Mouse (Mus musculus): ENCODE measurements around the gene Cracr2a. TPM values are rescaled to one million over a fixed set of nuclear protein-coding genes. Genes with fewer than 3 reads are reported as not detected.

The Cracr2a gene
- total RNA-seq, 2 experiments from 2014 or later, result 2.6 to 3.1 TPM

- Histone ChIP-seq H3K4me3 (no peak overlapping the region), H3K27ac (no peak overlapping the region)
- intact Hi-C loops (cut with DNase I), result no loop called here
- no peak for DNase-seq (ENCODE audit: extremely low spot score in 1 of 2, low spot score in 2 of 2)
- TF ChIP-seq CTCF (IDR thresholded peaks at IDR 0.05), result no peak
Observed at GRCm38 (mm10) chr6:127609673-127610072, 48.5 kb downstream of the Cracr2a start.

DNA sequence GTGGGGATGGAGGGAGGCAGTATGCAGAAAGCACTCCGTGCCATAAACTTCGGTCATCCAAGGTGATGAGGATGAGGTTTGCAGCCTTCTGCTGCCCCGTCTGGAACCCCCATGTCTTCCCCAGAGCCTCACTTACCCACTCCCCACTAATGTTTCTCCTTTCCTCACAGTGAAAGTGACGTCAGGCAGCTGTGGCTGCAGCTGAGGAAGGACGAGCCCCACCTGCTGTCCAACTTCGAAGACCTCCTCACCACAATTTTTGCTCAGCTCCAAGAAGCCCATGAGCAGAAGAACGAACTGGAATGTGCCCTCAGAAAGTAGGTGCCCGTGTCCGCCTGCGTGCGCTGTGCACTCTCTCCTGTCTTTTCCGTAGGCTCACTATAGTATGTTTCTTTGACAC, 50.1 kb downstream of the Cracr2a start:
- DNase-seq (ENCODE audit: extremely low spot score in 1 of 2, low spot score in 2 of 2), result no peak
- TF ChIP-seq CTCF (IDR thresholded peaks at IDR 0.05), result no peak
- intact Hi-C loops (cut with DNase I), result no loop called here
- Histone ChIP-seq H3K27ac (no peak overlapping the region), H3K4me3 (no peak overlapping the region)

GRCm38 (mm10) chr6:127614083-127614984, 53.2 kb downstream of the Cracr2a start:
- TF ChIP-seq CTCF (IDR thresholded peaks at IDR 0.05), result no peak
- H3K4me3 ChIP-seq, result no peak overlapping the region
- intact Hi-C loops (cut with DNase I), result no loop called here
- no peak for DNase-seq (ENCODE audit: extremely low spot score in 1 of 2, low spot score in 2 of 2)
- H3K27ac ChIP-seq, result no peak overlapping the region

- H3K27ac ChIP-seq, result no peak overlapping the region
- H3K4me3 ChIP-seq, result no peak overlapping the region
- TF ChIP-seq CTCF (IDR thresholded peaks at IDR 0.05), result no peak
- intact Hi-C loops (cut with DNase I), result loop anchor here (1.0 kb wide), 1 partner anchor 330 kb away; no protein-coding TSS in a partner anchor
- no peak for DNase-seq (ENCODE audit: extremely low spot score in 1 of 2, low spot score in 2 of 2)
Observed at GRCm38 (mm10) chr6:127616623-127617022, 55.5 kb downstream of the Cracr2a start.

- H3K4me3 ChIP-seq, result no peak overlapping the region; the same call in 1 of the 2 replicates
- peak; percentile 29 to 43 for DNase-seq (ENCODE audit: extremely low spot score in 1 of 2, low spot score in 2 of 2)
- intact Hi-C loops (cut with DNase I), result loop anchor here (1.0 kb wide), 1 partner anchor 329 kb away; no protein-coding TSS in a partner anchor
- no peak overlapping the region for H3K27ac ChIP-seq
- TF ChIP-seq CTCF (IDR thresholded peaks at IDR 0.05), result peak; percentile 91
Observed at GRCm38 (mm10) chr6:127617258-127618025, 56.3 kb downstream of the Cracr2a start.

DNA sequence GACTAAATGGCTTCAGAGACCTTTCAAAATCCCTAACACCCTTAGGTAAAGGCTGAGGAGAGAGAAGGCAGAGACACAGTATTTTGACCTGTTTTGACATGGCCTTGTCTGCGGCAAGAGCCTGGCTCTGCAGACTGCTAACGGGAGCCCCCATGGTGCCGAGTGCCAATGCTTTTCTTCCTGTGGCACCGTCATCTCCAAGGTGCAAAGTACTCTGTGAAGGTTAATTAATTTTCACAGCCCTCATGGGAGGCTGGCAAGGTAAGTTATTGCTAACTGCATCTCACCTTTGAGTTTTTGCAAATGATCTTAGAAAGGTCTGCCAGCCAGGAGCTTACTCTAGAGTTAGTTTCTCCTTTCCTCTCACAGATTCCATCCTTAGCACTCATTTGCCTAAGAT, 57.5 kb downstream of the Cracr2a start:
- no peak for TF ChIP-seq CTCF (IDR thresholded peaks at IDR 0.05)
- Histone ChIP-seq H3K27ac (no peak overlapping the region), H3K4me3 (no peak overlapping the region)
- intact Hi-C loops (cut with DNase I), result no loop called here
- no peak for DNase-seq (ENCODE audit: extremely low spot score in 1 of 2, low spot score in 2 of 2)

GRCm38 (mm10) chr6:127625135-127625534, 64.0 kb downstream of the Cracr2a start:
- peak; percentile 66 to 67 for DNase-seq (ENCODE audit: extremely low spot score in 1 of 2, low spot score in 2 of 2)
- Histone ChIP-seq H3K4me3 (no peak overlapping the region), H3K27ac (no peak overlapping the region)
- intact Hi-C loops (cut with DNase I), result loop anchor here (2.0 to 5.0 kb wide), 2 partner anchors 142 to 297 kb away; no protein-coding TSS in a partner anchor
- TF ChIP-seq CTCF (IDR thresholded peaks at IDR 0.05), result peak; percentile 86

- no peak for DNase-seq (ENCODE audit: extremely low spot score in 1 of 2, low spot score in 2 of 2)
- Histone ChIP-seq H3K27ac (no peak overlapping the region), H3K4me3 (no peak overlapping the region)
- TF ChIP-seq CTCF (IDR thresholded peaks at IDR 0.05), result no peak
- intact Hi-C loops (cut with DNase I), result loop anchor here (5.0 kb wide), 1 partner anchor 295 kb away; no protein-coding TSS in a partner anchor
Observed at GRCm38 (mm10) chr6:127627453-127627852, 66.3 kb downstream of the Cracr2a start.

DNA sequence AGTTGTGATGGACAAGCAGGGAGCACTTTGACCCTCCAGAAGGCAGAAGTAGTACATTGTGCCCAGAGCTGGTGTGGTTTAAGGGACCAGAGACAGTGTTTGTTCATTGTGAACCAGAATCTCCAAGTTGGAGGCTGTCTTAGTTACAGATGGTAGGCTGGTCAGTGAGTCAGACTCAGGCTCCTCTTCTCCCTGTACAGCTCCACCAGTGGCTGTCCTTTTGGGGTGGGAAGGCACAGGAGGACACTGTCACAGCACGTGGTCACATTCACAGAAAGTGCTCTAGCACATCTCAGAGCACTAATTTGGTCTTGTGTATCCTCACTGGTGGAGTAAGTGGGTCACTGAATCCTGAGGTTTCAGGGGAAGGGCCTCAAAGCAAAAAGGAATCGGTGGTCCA, 68.1 kb downstream of the Cracr2a start:
- no peak overlapping the region for H3K27ac ChIP-seq
- intact Hi-C loops (cut with DNase I), result loop anchor here (5.0 kb wide), 1 partner anchor 293 kb away; no protein-coding TSS in a partner anchor
- H3K4me3 ChIP-seq, result no peak overlapping the region
- no peak for DNase-seq (ENCODE audit: extremely low spot score in 1 of 2, low spot score in 2 of 2)
- TF ChIP-seq CTCF (IDR thresholded peaks at IDR 0.05), result no peak

DNA sequence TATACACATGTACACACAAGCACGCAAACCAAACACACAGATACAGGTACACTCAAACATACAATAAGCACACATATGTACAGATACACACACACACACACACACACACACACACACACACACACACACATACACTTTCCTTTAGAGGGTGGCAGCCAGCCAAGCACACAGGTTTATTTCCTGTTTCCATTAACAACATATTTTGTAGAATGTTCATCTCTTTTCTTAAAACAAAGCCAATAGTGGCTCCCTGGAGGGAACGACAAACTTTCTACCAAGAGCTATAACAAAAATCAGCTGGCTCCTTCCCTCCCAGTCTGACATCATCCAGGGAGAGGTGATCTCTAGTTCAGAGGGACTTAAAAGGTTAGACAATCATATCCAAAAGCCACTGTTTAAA, 73.7 kb downstream of the Cracr2a start:
- intact Hi-C loops (cut with DNase I), result no loop called here

DNA sequence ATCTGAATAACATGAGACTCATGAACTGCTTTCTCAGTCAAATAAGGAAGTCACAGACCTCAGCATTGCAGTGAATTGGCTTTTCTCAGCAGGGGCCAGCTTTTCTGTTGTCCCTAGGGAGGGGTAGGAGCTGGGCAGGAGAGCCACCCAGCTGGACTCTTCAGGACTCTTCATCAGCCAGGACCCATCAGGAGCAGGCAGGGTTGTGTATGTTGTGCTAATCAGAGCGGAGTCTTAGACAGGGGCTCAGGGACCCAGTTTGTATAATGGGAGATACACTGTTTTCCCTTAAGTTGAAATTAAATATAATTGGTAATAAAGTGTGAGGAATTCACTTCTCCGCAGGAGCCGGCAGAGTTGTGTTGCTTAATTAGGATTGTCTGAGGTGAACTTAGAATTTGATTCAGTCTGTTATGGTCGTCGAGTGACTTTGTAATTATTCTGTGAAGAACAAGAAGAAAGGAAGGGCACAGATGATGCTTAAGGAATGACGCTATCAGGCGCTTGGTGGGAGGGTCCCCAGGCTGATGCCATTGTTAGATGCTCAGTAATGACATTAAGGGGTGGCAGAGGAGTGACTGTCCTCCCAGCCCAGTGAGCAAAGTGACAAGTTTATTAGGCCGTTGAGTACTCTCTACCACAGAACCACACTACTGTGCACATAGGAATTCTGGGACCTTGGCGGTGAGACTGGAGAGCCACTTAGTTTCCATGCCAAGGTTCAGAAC, 74.5 kb downstream of the Cracr2a start:
- H3K27ac ChIP-seq, result no peak overlapping the region
- intact Hi-C loops (cut with DNase I), result no loop called here
- TF ChIP-seq CTCF (IDR thresholded peaks at IDR 0.05), result no peak
- no peak overlapping the region for H3K4me3 ChIP-seq
- no peak for DNase-seq (ENCODE audit: extremely low spot score in 1 of 2, low spot score in 2 of 2)

More for the DNA sequence above, 73.7 kb downstream of the Cracr2a start:
- no peak for DNase-seq (ENCODE audit: extremely low spot score in 1 of 2, low spot score in 2 of 2)
- H3K27ac ChIP-seq, result no peak overlapping the region
- TF ChIP-seq CTCF (IDR thresholded peaks at IDR 0.05), result no peak
- H3K4me3 ChIP-seq, result no peak overlapping the region
